Mouse (Mus musculus) kidney, adult 2 months (tissue): ENCODE results near the gene Gsdma2. TPM values are rescaled to one million over a fixed set of nuclear protein-coding genes. Genes with fewer than 3 reads are reported as not detected.
A peak's percentile ranks its signal among the peaks of the same experiment; 100 is the strongest.
"Not testable (repeated sequence)": the region's sequence is repeated elsewhere in the genome, so short reads cannot be mapped to it uniquely, and the experiment has no call there.

ENCODE experiments used
- DNase-seq: peaks from one replicate; pipeline ENCODE4 v3.0.0; 2021
- H3K27ac ChIP-seq: fragments of 200-500 bp; 2 replicates; pipeline ENCODE4 v1.5.1; 2012; ENCODE audit warnings: low read depth, low read length, control low read depth, inconsistent platforms; ENCODE audit not compliant: insufficient read depth
- H3K27me3 ChIP-seq: fragments of 200-500 bp; replicated peaks from 2 replicates; pipeline ENCODE4 v1.6.1; 2012; ENCODE audit warnings: mild to moderate bottlenecking, moderate library complexity, low read length, inconsistent platforms; ENCODE audit not compliant: control insufficient read depth, insufficient read depth
- H3K36me3 ChIP-seq: fragments of 200-500 bp; 2 replicates; pipeline ENCODE4 v1.6.1; 2012; ENCODE audit warnings: mild to moderate bottlenecking, moderate library complexity, low read length, inconsistent platforms; ENCODE audit not compliant: control insufficient read depth, insufficient read depth
- H3K4me1 ChIP-seq: fragments of 200-500 bp; 2 replicates; pipeline ENCODE4 v1.6.1; 2011; ENCODE audit warnings: low read length; ENCODE audit not compliant: control insufficient read depth, insufficient read depth
- H3K4me3 ChIP-seq: fragments of 200-500 bp; 2 replicates; pipeline ENCODE4 v1.5.1; 2011; ENCODE audit warnings: mild to moderate bottlenecking, low read depth, low read length, control low read depth; ENCODE audit not compliant: insufficient read depth
- CTCF ChIP-seq: fragments of 200-500 bp; conservative IDR thresholded peaks from 2 replicates; pipeline ENCODE4 v1.5.1; 2011; ENCODE audit warnings: low read depth, mild to moderate bottlenecking, control low read depth, low read length, moderate library complexity, mixed read lengths; ENCODE audit not compliant: insufficient read depth, insufficient read length
- POLR2A ChIP-seq: fragments of 200-500 bp; IDR thresholded peaks from one replicate; pipeline ENCODE4 v1.6.1; 2011; ENCODE audit warnings: low read depth, low read length, control low read depth
- WGBS: fragments of 180-500 bp; shearing (Covaris S2); methylation state at CpG from one replicate; pipeline ENCODE4 v1.1.7; 2018; 5-methylcytosine and 5-hydroxymethylcytosine counted together
- polyA plus RNA-seq: library from polyadenylated mRNA; depleted of rRNA; stranded (reverse); fragments of >200 nt; gene quantifications from 2 replicates; pipeline ENCODE4 v1.2.3, GENCODE M21; 2012; rRNA removed

Gene Gsdma2
- polyA plus RNA-seq: not detected in 2 replicates

GRCm38 (mm10) chr11:98646459-98646858 lies at the start of gene Gsdma2:
Gene Gsdma2, plus strand, starts transcription at chr11:98646759.
- H3K27me3 ChIP-seq: no peaks in the 10 kb centered on the region
- no peak within 1 kb of the TSS for H3K4me3 ChIP-seq
- WGBS: 50% methylated on average over 2 of the region's 2 CpGs
- H3K27ac ChIP-seq: peak within 1 kb of the TSS; percentile 6; the same call in 1 of the 2 replicates
- peaks cover 12% of the 10 kb centered on the region; the same call in 1 of the 2 replicates for H3K4me1 ChIP-seq
- TF ChIP-seq POLR2A (no peak), CTCF (no peak)
- H3K36me3 ChIP-seq: no peaks in the 10 kb centered on the region
- no peak for DNase-seq

GRCm38 (mm10) chr11:98597363-98597762 lies 49.2 kb upstream of the Gsdma2 start:
- Histone ChIP-seq H3K4me1 (no peaks in the 10 kb centered on the region), H3K27me3 (peaks cover 1% of the 10 kb centered on the region; the same call in 1 of the 2 replicates), H3K27ac (no peak overlapping the region), H3K36me3 (no peaks in the 10 kb centered on the region), H3K4me3 (no peak overlapping the region)
- TF ChIP-seq CTCF: peak; percentile 84
- no peak for TF ChIP-seq POLR2A
- 32% methylated on average over 6 of the region's 6 CpGs for WGBS
- DNase-seq: peak; percentile 54

DNA sequence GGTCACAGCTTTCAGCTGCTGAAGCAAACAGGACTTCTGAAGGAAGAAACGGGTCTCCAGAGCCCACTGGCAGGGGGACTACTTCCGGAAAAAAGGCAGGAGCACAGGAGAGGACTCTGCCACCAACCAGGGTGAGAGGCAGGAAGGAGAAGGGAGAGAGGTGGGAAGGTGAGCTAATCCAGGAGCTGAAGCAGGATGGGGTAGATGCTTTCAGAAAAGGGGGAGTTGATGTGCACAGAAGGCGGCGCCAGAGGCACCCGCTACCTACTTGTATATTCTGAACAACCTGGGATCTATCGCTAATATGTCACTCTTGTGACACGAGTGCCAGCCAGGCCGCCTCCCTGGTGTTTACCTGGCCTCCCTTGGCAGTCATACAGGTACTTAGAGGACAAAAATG lies 48.6 kb upstream of the Gsdma2 start, which contains the start of gene Lrrc3c:
Gene Lrrc3c (plus strand): TSS at position 301 of the 400 bp plus-strand sequence.
- 81% methylated on average over 8 of the region's 8 CpGs for WGBS
- Histone ChIP-seq H3K4me3 (no peak within 1 kb of the TSS), H3K27me3 (peaks cover 1% of the 10 kb centered on the region; the same call in 1 of the 2 replicates), H3K27ac (no peak within 1 kb of the TSS), H3K4me1 (no peaks in the 10 kb centered on the region), H3K36me3 (no peaks in the 10 kb centered on the region)
- no peak for DNase-seq
- TF ChIP-seq POLR2A (no peak), CTCF (no peak)

DNA sequence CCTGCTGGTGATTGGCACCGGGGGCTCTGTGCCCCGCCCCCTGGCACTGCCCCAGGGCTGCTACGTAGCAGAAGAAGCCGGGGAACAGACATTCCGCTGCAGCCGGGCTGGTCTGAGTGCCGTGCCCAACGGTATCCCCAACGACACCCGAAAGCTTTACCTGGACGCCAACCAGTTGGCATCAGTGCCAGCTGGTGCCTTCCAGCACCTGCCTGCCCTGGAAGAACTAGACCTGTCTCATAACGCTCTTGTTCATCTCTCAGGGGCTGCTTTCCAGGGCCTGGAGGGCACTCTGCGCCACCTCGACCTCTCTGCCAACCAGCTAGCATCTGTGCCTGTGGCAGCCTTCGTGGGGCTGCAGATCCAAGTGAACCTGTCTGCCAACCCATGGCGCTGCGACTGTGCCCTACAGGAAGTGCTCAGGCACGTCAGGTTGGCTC lies 47.7 kb upstream of the Gsdma2 start:
- no peaks in the 10 kb centered on the region for H3K4me1 ChIP-seq
- no peaks in the 10 kb centered on the region for H3K36me3 ChIP-seq
- H3K27me3 ChIP-seq: peaks cover 1% of the 10 kb centered on the region; the same call in 1 of the 2 replicates
- no peak for DNase-seq
- no peak for TF ChIP-seq CTCF
- no peak for TF ChIP-seq POLR2A
- no peak overlapping the region for H3K4me3 ChIP-seq
- H3K27ac ChIP-seq: no peak overlapping the region
- WGBS: 51% methylated on average over 18 of the region's 18 CpGs

DNA sequence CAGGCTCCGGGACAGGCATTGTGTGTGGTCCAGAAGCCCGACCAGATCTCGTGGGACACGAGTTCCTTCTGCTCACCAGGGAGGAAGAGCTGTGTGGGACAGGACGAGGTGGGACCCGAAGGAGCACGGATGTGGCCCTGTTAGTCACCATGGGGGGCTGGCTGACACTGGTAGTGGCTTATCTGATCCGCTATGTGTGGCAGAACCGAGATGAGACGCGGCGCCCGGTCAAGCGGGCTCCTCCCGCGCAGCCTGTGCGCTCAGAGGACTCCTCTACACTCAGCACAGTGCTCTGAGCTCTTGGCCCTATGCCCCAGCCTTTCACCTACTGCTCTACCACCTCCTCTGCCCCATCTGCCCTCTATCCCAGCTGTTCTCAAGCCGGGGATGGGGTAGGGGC lies 47.3 kb upstream of the Gsdma2 start:
- Histone ChIP-seq H3K27me3 (peaks cover 1% of the 10 kb centered on the region; the same call in 1 of the 2 replicates), H3K36me3 (no peaks in the 10 kb centered on the region), H3K4me1 (no peaks in the 10 kb centered on the region), H3K4me3 (no peak overlapping the region), H3K27ac (no peak overlapping the region)
- 23% methylated on average over 18 of the region's 18 CpGs for WGBS
- no peak for DNase-seq
- no peak for TF ChIP-seq CTCF
- no peak for TF ChIP-seq POLR2A

GRCm38 (mm10) chr11:98602090-98602690 lies 44.4 kb upstream of the Gsdma2 start:
- TF ChIP-seq CTCF (no peak), POLR2A (no peak)
- WGBS: 4% methylated on average over 20 of the region's 20 CpGs
- Histone ChIP-seq H3K4me3 (no peak overlapping the region), H3K36me3 (no peaks in the 10 kb centered on the region), H3K27me3 (peaks cover 1% of the 10 kb centered on the region; the same call in 1 of the 2 replicates), H3K27ac (no peak overlapping the region), H3K4me1 (no peaks in the 10 kb centered on the region)
- DNase-seq: no peak

DNA sequence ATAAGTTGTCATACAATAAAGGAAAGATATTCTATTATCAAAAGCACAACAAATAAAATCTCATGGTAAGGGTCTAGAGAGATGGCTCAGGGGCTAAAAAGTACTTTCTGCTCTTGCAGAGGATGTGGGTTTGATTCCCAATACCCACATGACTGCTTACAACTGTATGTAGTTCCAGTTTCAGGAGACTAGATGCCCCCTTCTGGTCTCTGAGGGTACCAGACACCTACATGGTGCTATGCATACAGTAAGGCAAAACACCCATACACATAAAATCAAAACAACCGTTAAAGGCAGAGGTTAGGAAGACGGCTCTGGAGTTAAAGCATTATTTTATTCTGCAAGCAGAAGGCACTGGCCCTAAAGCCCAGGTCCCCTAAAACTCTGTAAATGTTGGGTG lies 42.6 kb upstream of the Gsdma2 start:
- no peaks in the 10 kb centered on the region for H3K4me1 ChIP-seq
- no peak for DNase-seq
- H3K36me3 ChIP-seq: no peaks in the 10 kb centered on the region
- peaks cover 1% of the 10 kb centered on the region; the same call in 1 of the 2 replicates for H3K27me3 ChIP-seq
- 71% methylated on average over 2 of the region's 2 CpGs for WGBS
- TF ChIP-seq CTCF: no peak
- TF ChIP-seq POLR2A: no peak
- no peak overlapping the region for H3K4me3 ChIP-seq
- H3K27ac ChIP-seq: no peak overlapping the region

DNA sequence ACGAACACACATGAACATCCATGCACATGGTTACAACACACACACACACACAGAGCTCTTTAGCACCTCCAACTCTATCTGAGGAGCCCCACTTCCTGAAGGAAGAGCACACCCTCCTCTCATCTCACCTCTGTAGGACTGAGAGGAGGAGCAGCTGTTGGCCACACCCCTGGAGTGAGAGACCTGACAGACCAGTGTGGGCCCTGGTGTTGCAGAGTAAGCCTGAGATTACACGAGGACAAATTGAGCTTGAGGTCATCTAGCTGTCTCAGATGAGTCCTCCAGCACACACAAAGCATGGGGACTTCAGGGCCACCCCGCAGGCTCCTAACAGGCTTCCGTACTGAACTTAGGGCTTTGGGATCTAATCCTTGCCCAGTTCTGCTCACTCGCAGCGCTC lies 41.6 kb upstream of the Gsdma2 start:
- WGBS: 68% methylated on average over 6 of the region's 6 CpGs
- H3K27ac ChIP-seq, H3K27me3 ChIP-seq, H3K4me3 ChIP-seq, H3K4me1 ChIP-seq, H3K36me3 ChIP-seq, DNase-seq: not testable (repeated sequence)
